Comparison of ENCODE assay signal across 15 mouse cellular contexts in the genomic region with DNA sequence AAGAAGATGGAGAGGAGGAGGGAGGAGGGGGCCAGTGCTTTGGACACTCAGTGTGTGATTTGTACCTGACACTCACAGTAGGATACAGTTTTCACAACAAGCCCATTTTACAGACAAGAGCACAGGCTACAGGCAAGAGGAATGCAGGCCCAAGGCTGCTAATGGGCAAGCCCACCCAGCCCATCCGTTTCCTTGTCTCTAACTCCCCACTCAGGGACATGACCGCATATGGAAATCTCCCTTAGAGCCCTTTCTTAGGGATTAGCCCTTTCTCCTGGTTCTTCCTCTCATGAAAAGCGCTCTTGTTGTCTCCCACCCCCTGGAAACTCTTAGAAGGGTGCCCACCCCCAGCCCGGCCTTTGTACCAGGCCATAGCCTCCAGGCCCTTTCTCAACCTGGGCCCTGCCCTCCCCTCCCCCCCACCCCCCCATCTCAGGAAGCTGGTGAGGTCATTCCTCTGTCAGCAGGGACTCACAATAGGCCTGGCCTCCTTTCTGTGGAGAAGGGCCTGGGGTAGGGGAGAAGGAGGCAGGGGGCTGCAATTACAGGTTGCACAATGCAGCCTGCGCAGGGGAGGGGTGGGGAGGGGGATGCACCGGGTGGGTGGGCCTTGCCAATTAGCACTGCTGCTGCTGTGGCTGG. TPM values are rescaled to one million over a fixed set of nuclear protein-coding genes. Genes with fewer than 3 reads are reported as not detected.
A peak's percentile ranks its signal among the peaks of the same experiment; 100 is the strongest.
DNase-seq lines count a peak whose midpoint lies in the region; ATAC-seq and TF ChIP-seq lines count a peak whose summit lies in the region.
"Had no signal": no experiment of that assay in that cellular context is flagged by ENCODE, and none has a peak within 500 bp of the region (broad histone marks: within the 10 kb centered on the region; RNA-seq: fewer than 3 reads in every experiment).

No protein-coding gene starts in this region.

- H3K9ac ChIP-seq in lung, postnatal 0 days (replicated peaks; ENCODE audit: low read depth), result no peak overlapping the region
- no peak overlapping the region for H3K9ac ChIP-seq in forebrain, embryonic 11.5 days (ENCODE audit: low read length)
- no peak overlapping the region for H3K9ac ChIP-seq in limb, embryonic 15.5 days
- H3K9ac ChIP-seq: kidney, embryonic 15.5 days; lung, embryonic 14.5 days had no signal

- TF ChIP-seq POLR2A in lung, adult 2 months (IDR thresholded peaks at IDR 0.05; ENCODE audit: borderline replicate concordance, extremely low read depth, low read depth, low read length), result no peak
- TF ChIP-seq POLR2A in brain, embryonic 14.5 days (IDR thresholded peaks at IDR 0.05; ENCODE audit: borderline replicate concordance, extremely low read depth, insufficient read depth, insufficient read length, poor library complexity, severe bottlenecking), result no peak

- DNase-seq in lung, postnatal 0 days (ENCODE audit: low spot score), result no peak
- DNase-seq in lung, adult 2 months, result no peak
- peak; percentile 91 for DNase-seq in brain, embryonic 14.5 days (ENCODE audit: low read depth)
- peak; percentile 95 for DNase-seq in forebrain, embryonic 11.5 days (ENCODE audit: low spot score)
- DNase-seq in cerebellum, postnatal 4 days (ENCODE audit: low spot score in 2 of 2), result no peak
- DNase-seq in liver, result no peak
- DNase-seq in urinary bladder, postnatal 10 days (ENCODE audit: low spot score), result no peak
- DNase-seq: cerebellum, adult 9-11 months; lung, embryonic 14.5 days; right cerebral cortex, postnatal 25 days; thymus, postnatal 36 days had no signal

- no peaks in the 10 kb centered on the region for H3K36me3 ChIP-seq in lung, postnatal 0 days (ENCODE audit: insufficient read depth, low read length)
- H3K36me3 ChIP-seq in forebrain, embryonic 11.5 days (ENCODE audit: control insufficient read depth, insufficient read depth, low read length), result no peaks in the 10 kb centered on the region
- H3K36me3 ChIP-seq in limb, embryonic 15.5 days, result no peaks in the 10 kb centered on the region
- H3K36me3 ChIP-seq: kidney, embryonic 15.5 days had no signal

- no peak overlapping the region for H3K4me2 ChIP-seq in lung, postnatal 0 days (replicated peaks; ENCODE audit: low read depth, low read length)
- H3K4me2 ChIP-seq in forebrain, embryonic 11.5 days (ENCODE audit: low read depth, low read length, severe bottlenecking), result no peak overlapping the region
- H3K4me2 ChIP-seq in limb, embryonic 15.5 days, result no peak overlapping the region
- H3K4me2 ChIP-seq: kidney, embryonic 15.5 days; lung, embryonic 14.5 days had no signal

- WGBS in lung, postnatal 0 days, result 36% methylated on average over 6 of the region's 6 CpGs
- 34% methylated on average over 6 of the region's 6 CpGs for WGBS in lung, adult 2 months
- WGBS in forebrain, embryonic 11.5 days, result 5% methylated on average over 6 of the region's 6 CpGs
- 28% methylated on average over 6 of the region's 6 CpGs for WGBS in limb, embryonic 15.5 days

- H3K27me3 ChIP-seq in lung, postnatal 0 days (replicated peaks; ENCODE audit: insufficient read depth, low read length), result 0 out of 2 replicates have a peak, but pooled peaks cover 4% of the 10 kb centered on the region
- no peaks in the 10 kb centered on the region for H3K27me3 ChIP-seq in forebrain, embryonic 11.5 days (ENCODE audit: control insufficient read depth, insufficient read depth, low read length)
- no peaks in the 10 kb centered on the region; the same call in 1 of the 2 replicates for H3K27me3 ChIP-seq in limb, embryonic 15.5 days
- H3K27me3 ChIP-seq: kidney, embryonic 15.5 days had no signal

- ATAC-seq in lung, postnatal 0 days, result peak; percentile 40
- peak; percentile 90 for ATAC-seq in forebrain, embryonic 11.5 days (replicated peaks; ENCODE audit: low FRiP score)
- ATAC-seq in limb, embryonic 15.5 days (ENCODE audit: insufficient number of reproducible peaks, low FRiP score, low TSS enrichment, low read depth), result 0 out of 2 replicates have a peak, but pooled peaks have one; percentile 49
- ATAC-seq: inflammation-experienced regulatory T-cells, adult 6 months had no signal

- no peak overlapping the region for H3K27ac ChIP-seq in lung, postnatal 0 days (ENCODE audit: low read length)
- peak overlapping the region; percentile 20; the same call in 1 of the 2 replicates for H3K27ac ChIP-seq in forebrain, embryonic 11.5 days (ENCODE audit: low read depth, low read length)
- no peak overlapping the region for H3K27ac ChIP-seq in limb, embryonic 15.5 days
- H3K27ac ChIP-seq: kidney, embryonic 15.5 days had no signal

- no peak overlapping the region for H3K4me3 ChIP-seq in lung, postnatal 0 days (ENCODE audit: low read depth, low read length)
- H3K4me3 ChIP-seq in lung, adult 2 months (replicated peaks; ENCODE audit: extremely low read depth, low read depth, low read length), result no peak overlapping the region
- H3K4me3 ChIP-seq in forebrain, embryonic 11.5 days (ENCODE audit: low read depth, low read length), result no peak overlapping the region
- no peak overlapping the region for H3K4me3 ChIP-seq in limb, embryonic 15.5 days
- H3K4me3 ChIP-seq: kidney, embryonic 15.5 days; megakaryocyte, embryonic 14.5 days had no signal

- no peak for TF ChIP-seq EP300 in lung, postnatal 0 days (IDR thresholded peaks at IDR 0.05)

- TF ChIP-seq CTCF in lung, postnatal 0 days (IDR thresholded peaks at IDR 0.05), result no peak
- TF ChIP-seq CTCF in lung, adult 2 months (IDR thresholded peaks at IDR 0.05; ENCODE audit: insufficient read depth, low read length), result no peak
- TF ChIP-seq CTCF in brain, embryonic 14.5 days (IDR thresholded peaks at IDR 0.05; ENCODE audit: borderline replicate concordance, extremely low read depth, insufficient read depth, insufficient read length), result no peak

- no peaks in the 10 kb centered on the region for H3K4me1 ChIP-seq in lung, postnatal 0 days (ENCODE audit: insufficient read depth, low read depth, low read length)
- no peaks in the 10 kb centered on the region for H3K4me1 ChIP-seq in lung, adult 2 months (ENCODE audit: control insufficient read depth, insufficient read depth, low read length)
- H3K4me1 ChIP-seq in forebrain, embryonic 11.5 days (replicated peaks; ENCODE audit: control insufficient read depth, insufficient read depth, low read length), result peaks cover 15% of the 10 kb centered on the region
- 0 out of 2 replicates have a peak, but pooled peaks cover 3% of the 10 kb centered on the region for H3K4me1 ChIP-seq in limb, embryonic 15.5 days
- H3K4me1 ChIP-seq: kidney, embryonic 15.5 days; megakaryocyte, embryonic 14.5 days had no signal

- no peaks in the 10 kb centered on the region for H3K9me3 ChIP-seq in lung, postnatal 0 days (ENCODE audit: low read length)
- no peaks in the 10 kb centered on the region for H3K9me3 ChIP-seq in forebrain, embryonic 11.5 days (ENCODE audit: control insufficient read depth, low read length)
- H3K9me3 ChIP-seq in limb, embryonic 15.5 days, result no peaks in the 10 kb centered on the region
- H3K9me3 ChIP-seq: kidney, embryonic 15.5 days; megakaryocyte, embryonic 14.5 days had no signal

RNA-seq across cellular contexts. Expression of gene Mpped1, which starts 13.8 kb away (rescaled TPM):
- polyA plus RNA-seq in lung, postnatal 0 days (2015; fragmentation: Nextera tagmentation; extraction: Ambion mirVana), result 0.15 TPM in 1 of 2 replicates, not detected in the other
- not detected in 2 replicates for polyA plus RNA-seq in lung, adult 2 months (2012; rRNA removed)
- 51.5 and 124 TPM in 2 replicates for polyA plus RNA-seq in brain, embryonic 14.5 days (2012; rRNA removed)
- polyA plus RNA-seq in forebrain, embryonic 11.5 days (2014; fragmentation: Nextera tagmentation; extraction: Ambion mirVana), result 39.2 and 40.6 TPM in 2 replicates
- 8.0 and 9.2 TPM in 2 replicates for polyA plus RNA-seq in limb, embryonic 15.5 days (2015; fragmentation: Nextera tagmentation; extraction: Ambion mirVana)
- polyA plus RNA-seq: inflammation-experienced regulatory T-cells, adult 6 months had no signal

RNA-seq across cellular contexts. Expression of gene Scube1, which starts 40.7 kb away (rescaled TPM):
- polyA plus RNA-seq in lung, postnatal 0 days (2015; fragmentation: Nextera tagmentation; extraction: Ambion mirVana), result 1.6 and 1.9 TPM in 2 replicates
- 17.2 and 18.8 TPM in 2 replicates for polyA plus RNA-seq in lung, adult 2 months (2012; rRNA removed)
- polyA plus RNA-seq in brain, embryonic 14.5 days (2012; rRNA removed), result 15.1 and 24.7 TPM in 2 replicates
- polyA plus RNA-seq in forebrain, embryonic 11.5 days (2014; fragmentation: Nextera tagmentation; extraction: Ambion mirVana), result 33.9 and 38.0 TPM in 2 replicates
- 7.1 and 9.7 TPM in 2 replicates for polyA plus RNA-seq in limb, embryonic 15.5 days (2015; fragmentation: Nextera tagmentation; extraction: Ambion mirVana)
- polyA plus RNA-seq: inflammation-experienced regulatory T-cells, adult 6 months had no signal

Comparison
In these comparisons a context has a peak if more than half of its experiments do, and no peak if none do; other contexts are left out.
1. ATAC-seq: peak in every context shown above with its lines; median percentile 90 in forebrain, embryonic 11.5 days; 49 in limb, embryonic 15.5 days; 40 in lung, postnatal 0 days.
2. DNase-seq: peak in brain, embryonic 14.5 days (single experiment) and forebrain, embryonic 11.5 days (single experiment); none in lung, postnatal 0 days (single experiment), lung, adult 2 months (single experiment), cerebellum, postnatal 4 days (0 of 2), liver (single experiment) and urinary bladder, postnatal 10 days (single experiment).